Mouse (Mus musculus) heart, postnatal 0 days (tissue): ENCODE data around the gene Frmpd4. TPM values are rescaled to one million over a fixed set of nuclear protein-coding genes. Genes with fewer than 3 reads are reported as not detected.

Experiments used
- ATAC-seq: fragments of 200-750 bp; cut with Nextera tagmentation; 2 replicates; pipeline ENCODE4 v1.8.0; 2017; ENCODE audit warnings: low read depth, moderate number of reproducible peaks, moderate library complexity; ENCODE audit not compliant: insufficient read depth
- DNase-seq: peaks from one replicate; pipeline ENCODE4 v3.0.0-alpha.2; 2016; ENCODE audit warnings: low spot score
- H3K27ac ChIP-seq: fragments of 300-500 bp; sonication (generic); 2 replicates; pipeline ENCODE4 v1.5.1; 2014; ENCODE audit warnings: low read depth, mild to moderate bottlenecking
- H3K27me3 ChIP-seq: fragments of 300-500 bp; sonication (generic); 2 replicates; pipeline ENCODE4 v1.6.1; 2014; ENCODE audit warnings: low read length, mixed read lengths; ENCODE audit not compliant: control insufficient read depth, insufficient read depth
- H3K36me3 ChIP-seq: fragments of 300-500 bp; sonication (generic); replicated peaks from 2 replicates; pipeline ENCODE4 v1.6.1; 2014; ENCODE audit warnings: low read length, mixed read lengths; ENCODE audit not compliant: control insufficient read depth, insufficient read depth
- H3K4me1 ChIP-seq: fragments of 300-500 bp; sonication (generic); 2 replicates; pipeline ENCODE4 v1.6.1; 2014; ENCODE audit warnings: antibody characterized with exemption; ENCODE audit not compliant: control insufficient read depth, insufficient read depth
- H3K4me2 ChIP-seq: fragments of 300-500 bp; sonication (generic); 2 replicates; pipeline ENCODE4 v1.6.1; 2014; ENCODE audit warnings: low read depth, mild to moderate bottlenecking, low read length, moderate library complexity
- H3K4me3 ChIP-seq: fragments of 300-500 bp; sonication (generic); 2 replicates; pipeline ENCODE4 v1.5.1; 2014; ENCODE audit warnings: low read depth, low read length
- H3K9ac ChIP-seq: fragments of 300-500 bp; sonication (generic); replicated peaks from 2 replicates; pipeline ENCODE4 v1.6.1; 2014; ENCODE audit warnings: low read depth, low read length, mixed read lengths
- H3K9me3 ChIP-seq: fragments of 300-500 bp; sonication (generic); replicated peaks from 2 replicates; pipeline ENCODE4 v1.6.1; 2016; ENCODE audit warnings: low read length; ENCODE audit not compliant: control insufficient read depth
- CTCF ChIP-seq: IDR thresholded peaks from 2 replicates; pipeline ENCODE4 v1.5.1; 2016; ENCODE audit warnings: antibody characterized with exemption, control low read depth, low read depth
- EP300 ChIP-seq: IDR thresholded peaks from 2 replicates; pipeline ENCODE4 v1.6.1; 2016; ENCODE audit warnings: antibody characterized with exemption, low read depth
- WGBS: fragments of 180-500 bp; shearing (Covaris S2); extraction: QIAGEN DNeasy Blood & Tissue Kit; methylation state at CpG from one replicate; pipeline ENCODE4 v1.1.7; 2014; 5-methylcytosine and 5-hydroxymethylcytosine counted together
- polyA plus RNA-seq: library from polyadenylated mRNA; unstranded; fragments of >200 nt; fragmentation: Nextera tagmentation; extraction: Ambion mirVana; gene quantifications from 2 replicates; pipeline ENCODE4 v1.2.1, GENCODE M21; 2015
- total RNA-seq: library from RNA; depleted of rRNA; stranded (reverse); fragments of >200 nt; gene quantifications from 2 replicates; pipeline ENCODE4 v1.2.3, GENCODE M21; 2014; ENCODE audit warnings: low replicate concordance

Gene Frmpd4
- total and polyA plus RNA-seq, 2 experiments from 2014 or later, result not detected

DNA sequence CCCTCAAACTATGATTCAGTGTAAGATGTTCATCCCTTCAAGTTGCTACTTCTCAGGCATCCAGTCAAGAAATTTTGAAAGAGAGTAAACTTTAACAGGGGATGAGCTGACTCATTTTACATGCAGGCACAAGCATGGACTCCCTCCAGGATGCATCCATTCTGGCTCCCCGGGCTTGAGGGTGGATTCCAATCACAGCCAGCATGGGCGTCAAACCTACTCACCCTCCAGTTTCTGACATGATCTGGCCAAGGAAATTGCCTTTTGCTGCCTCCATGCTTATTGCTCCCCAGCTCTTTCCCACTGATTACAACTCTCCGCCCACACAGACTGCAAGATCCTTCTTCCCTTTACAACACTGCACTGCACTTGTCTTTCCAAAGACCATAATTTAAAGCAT is 370.0 kb downstream of the Frmpd4 start:
- no peak for TF ChIP-seq CTCF
- TF ChIP-seq EP300, result no peak
- H3K9me3 ChIP-seq, result no peaks in the 10 kb centered on the region
- ATAC-seq (no peak), DNase-seq (no peak)
- H3K9ac ChIP-seq, result no peak overlapping the region
- no peak overlapping the region for H3K27ac ChIP-seq
- 68% methylated on average over 3 of the region's 3 CpGs for WGBS
- H3K4me1 ChIP-seq, result no peaks in the 10 kb centered on the region
- no peaks in the 10 kb centered on the region for H3K36me3 ChIP-seq
- H3K27me3 ChIP-seq, result no peaks in the 10 kb centered on the region
- no peak overlapping the region for H3K4me2 ChIP-seq
- H3K4me3 ChIP-seq, result no peak overlapping the region

DNA sequence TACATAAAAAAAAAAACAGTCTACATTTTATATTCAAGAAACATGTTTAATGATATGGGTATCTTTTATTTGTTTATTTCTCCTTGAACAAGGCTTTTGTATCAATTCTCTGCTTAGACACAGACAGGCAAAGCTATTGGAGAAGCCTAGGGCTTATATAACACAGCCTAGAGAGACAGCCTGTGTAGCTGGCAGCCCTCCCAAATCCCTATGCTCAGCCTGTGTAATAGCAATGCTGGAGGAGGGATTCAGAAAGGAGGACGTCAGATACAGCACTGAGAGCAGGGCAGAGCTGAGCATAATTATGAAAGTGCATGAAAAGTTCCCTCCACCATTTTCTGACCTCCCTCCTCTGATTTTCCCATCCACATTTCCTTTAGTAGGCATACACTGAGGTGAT is 385.1 kb downstream of the Frmpd4 start:
- no peaks in the 10 kb centered on the region for H3K4me1 ChIP-seq
- ATAC-seq (no peak), DNase-seq (no peak)
- H3K27me3 ChIP-seq, result no peaks in the 10 kb centered on the region
- H3K36me3 ChIP-seq, result no peaks in the 10 kb centered on the region
- TF ChIP-seq CTCF (no peak), EP300 (no peak)
- no peak overlapping the region for H3K9ac ChIP-seq
- H3K4me2 ChIP-seq, result no peak overlapping the region
- WGBS, result 22% methylated on average over 1 of the region's 1 CpGs
- H3K27ac ChIP-seq, result no peak overlapping the region
- no peak overlapping the region for H3K4me3 ChIP-seq
- no peaks in the 10 kb centered on the region for H3K9me3 ChIP-seq

DNA sequence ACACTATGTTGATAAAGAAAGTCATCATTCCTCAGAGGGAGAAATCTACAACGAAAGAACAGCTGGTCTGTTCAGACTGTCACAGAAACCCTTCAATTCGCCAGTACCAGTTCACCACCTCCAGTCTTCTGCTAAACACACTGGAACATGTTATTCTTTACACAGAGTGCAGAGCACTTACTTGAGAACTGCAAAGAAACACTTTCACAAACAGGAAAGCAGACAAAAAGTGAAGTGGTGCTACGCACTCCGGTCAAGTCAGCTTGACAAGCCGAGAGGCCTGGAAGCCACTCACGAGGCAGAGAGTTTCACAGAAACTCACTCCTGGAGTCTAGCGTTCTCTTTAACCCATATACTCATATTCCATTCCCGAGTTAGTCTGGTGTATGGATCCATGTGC is 387.5 kb downstream of the Frmpd4 start:
- 71% methylated on average over 8 of the region's 8 CpGs for WGBS
- Histone ChIP-seq H3K27me3 (no peaks in the 10 kb centered on the region), H3K9me3 (no peaks in the 10 kb centered on the region), H3K4me1 (no peaks in the 10 kb centered on the region), H3K27ac (no peak overlapping the region), H3K9ac (no peak overlapping the region), H3K4me2 (no peak overlapping the region), H3K36me3 (no peaks in the 10 kb centered on the region), H3K4me3 (no peak overlapping the region)
- TF ChIP-seq CTCF (no peak), EP300 (no peak)
- DNase-seq, result no peak
- no peak for ATAC-seq

- no peaks in the 10 kb centered on the region for H3K36me3 ChIP-seq
- DNase-seq (no peak), ATAC-seq (no peak)
- H3K4me2 ChIP-seq, result no peak overlapping the region
- no peak overlapping the region for H3K4me3 ChIP-seq
- H3K4me1 ChIP-seq, result no peaks in the 10 kb centered on the region
- no peak overlapping the region for H3K27ac ChIP-seq
- H3K27me3 ChIP-seq, result no peaks in the 10 kb centered on the region
- no peak for TF ChIP-seq EP300
- no peak for TF ChIP-seq CTCF
- H3K9me3 ChIP-seq, result no peaks in the 10 kb centered on the region
- no peak overlapping the region for H3K9ac ChIP-seq
These were observed 414.0 kb downstream of the Frmpd4 start for GRCm38 (mm10) chrX:168163001-168163400.

- no peaks in the 10 kb centered on the region for H3K4me1 ChIP-seq
- no peak overlapping the region for H3K4me3 ChIP-seq
- H3K36me3 ChIP-seq, result no peaks in the 10 kb centered on the region
- H3K9ac ChIP-seq, result no peak overlapping the region
- H3K27me3 ChIP-seq, result no peaks in the 10 kb centered on the region
- no peaks in the 10 kb centered on the region for H3K9me3 ChIP-seq
- DNase-seq (no peak), ATAC-seq (no peak)
- TF ChIP-seq EP300 (no peak), CTCF (no peak)
- H3K4me2 ChIP-seq, result no peak overlapping the region
- no peak overlapping the region for H3K27ac ChIP-seq
- WGBS, result 33% methylated on average over 3 of the region's 3 CpGs
These were observed 418.2 kb downstream of the Frmpd4 start for GRCm38 (mm10) chrX:168158866-168159265.

- Histone ChIP-seq H3K9me3 (no peaks in the 10 kb centered on the region), H3K4me2 (no peak overlapping the region), H3K27ac (no peak overlapping the region), H3K4me3 (no peak overlapping the region), H3K36me3 (no peaks in the 10 kb centered on the region), H3K9ac (no peak overlapping the region), H3K4me1 (no peaks in the 10 kb centered on the region), H3K27me3 (no peaks in the 10 kb centered on the region)
- TF ChIP-seq EP300, result no peak
- DNase-seq (no peak), ATAC-seq (no peak)
These were observed 436.0 kb downstream of the Frmpd4 start for GRCm38 (mm10) chrX:168141051-168141450.
